Mouse (Mus musculus) induced T-regulatory cell, adult 2 months (primary cell): ENCODE results near the gene 5730480H06Rik.
A peak's percentile ranks its signal among the peaks of the same experiment; 100 is the strongest.

Experiments used
- DNase-seq: peaks from one replicate; pipeline ENCODE4 v3.0.0-alpha.2; 2012; ENCODE audit warnings: low read depth

The 5730480H06Rik gene

GRCm38 (mm10) chr5:48327652-48328051 is at the start of gene 5730480H06Rik:
Gene 5730480H06Rik, plus strand, starts transcription at chr5:48327952.
- DNase-seq = no peak

- no peak for DNase-seq
These were observed 26.6 kb upstream of the 5730480H06Rik start for GRCm38 (mm10) chr5:48301186-48301585.

DNA sequence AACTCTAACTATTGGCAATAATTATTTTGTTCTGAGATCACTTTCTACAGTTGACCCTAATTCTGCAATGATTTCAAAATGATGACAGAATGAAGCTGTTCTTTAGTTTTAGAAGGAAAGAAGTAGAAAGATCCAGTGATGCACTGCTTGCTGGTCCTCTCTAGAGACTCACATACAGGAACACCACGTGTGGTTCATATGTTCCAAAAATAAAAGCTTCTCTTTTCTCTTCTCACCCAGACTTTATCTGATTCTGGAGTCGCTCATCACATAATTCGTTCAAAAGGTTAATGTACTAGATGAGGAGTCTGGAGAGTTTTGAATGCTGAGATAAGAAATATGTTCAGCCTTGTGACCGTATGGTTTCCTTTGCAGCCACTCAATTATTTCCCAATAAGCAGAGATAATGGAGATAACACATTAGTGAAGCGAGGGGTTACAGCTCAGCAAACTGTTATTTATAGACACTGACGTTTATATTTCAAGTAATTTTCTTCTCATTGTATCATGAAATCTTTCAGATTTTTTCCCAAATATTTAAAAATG is 12.6 kb upstream of the 5730480H06Rik start:
- no peak for DNase-seq

DNA sequence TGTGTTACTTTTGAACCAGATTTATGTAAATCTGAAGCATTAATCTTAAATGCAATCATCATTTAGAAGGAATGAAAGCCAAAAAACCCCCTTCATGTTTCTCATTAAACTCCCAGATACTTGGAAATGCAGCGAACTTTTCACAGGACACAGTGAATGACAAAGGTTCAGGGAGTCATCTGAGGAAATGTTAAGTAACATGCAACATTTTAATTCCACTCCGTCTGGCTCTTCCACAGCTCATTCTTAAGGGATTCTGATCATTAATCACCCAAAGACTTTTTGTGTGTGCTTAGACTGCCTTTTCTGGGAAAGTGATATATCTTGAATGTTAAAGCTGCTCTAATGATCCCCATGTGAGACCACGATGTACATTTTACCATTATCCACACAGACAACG is 7.2 kb upstream of the 5730480H06Rik start:
- no peak for DNase-seq

- no peak for DNase-seq
These were observed 1.5 kb upstream of the 5730480H06Rik start for GRCm38 (mm10) chr5:48326221-48326620.

DNA sequence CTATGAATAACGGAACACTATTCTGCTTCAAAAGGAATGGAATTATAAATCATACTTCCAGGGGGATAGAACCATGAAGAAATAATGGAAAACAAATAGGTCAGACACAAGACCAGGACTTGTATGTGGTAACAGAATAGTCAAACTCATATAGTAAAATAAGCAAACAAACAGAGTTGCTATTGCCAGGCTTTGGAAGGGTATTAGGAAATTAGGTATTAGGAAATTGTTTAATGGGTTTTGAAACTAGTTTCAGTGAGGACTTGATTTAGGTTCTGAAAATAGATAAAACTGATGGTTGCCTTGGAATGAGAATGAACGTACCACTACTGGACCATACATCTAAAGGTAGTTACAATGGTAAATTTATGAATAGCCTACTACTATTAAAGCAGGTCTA is 2.0 kb downstream of the 5730480H06Rik start:
- DNase-seq = no peak

- DNase-seq = no peak
These were observed 3.1 kb downstream of the 5730480H06Rik start for GRCm38 (mm10) chr5:48330817-48331216.

GRCm38 (mm10) chr5:48331441-48331840 is 3.7 kb downstream of the 5730480H06Rik start:
- DNase-seq = no peak

DNA sequence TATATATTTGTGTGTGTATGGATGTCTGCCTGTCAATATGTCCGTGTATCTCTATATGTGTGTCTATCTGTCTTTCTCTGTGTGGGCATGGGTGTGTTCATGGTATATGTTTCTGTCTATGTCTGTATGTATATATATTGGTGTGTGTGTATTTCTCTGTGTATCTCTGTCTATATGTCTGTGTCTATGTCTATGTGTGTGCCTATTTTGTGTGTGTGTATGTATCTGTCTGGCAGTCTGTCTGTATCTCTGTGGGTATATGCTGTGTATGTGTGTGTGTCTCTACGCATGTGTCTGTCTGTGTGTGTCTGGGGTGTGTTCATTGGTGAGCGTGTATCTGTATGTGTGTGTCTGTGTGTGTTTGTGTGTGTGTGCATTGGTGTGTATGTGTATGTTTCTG is 5.7 kb downstream of the 5730480H06Rik start:
- no peak for DNase-seq

- no peak for DNase-seq
These were observed 6.2 kb downstream of the 5730480H06Rik start for GRCm38 (mm10) chr5:48333884-48334513.

DNA sequence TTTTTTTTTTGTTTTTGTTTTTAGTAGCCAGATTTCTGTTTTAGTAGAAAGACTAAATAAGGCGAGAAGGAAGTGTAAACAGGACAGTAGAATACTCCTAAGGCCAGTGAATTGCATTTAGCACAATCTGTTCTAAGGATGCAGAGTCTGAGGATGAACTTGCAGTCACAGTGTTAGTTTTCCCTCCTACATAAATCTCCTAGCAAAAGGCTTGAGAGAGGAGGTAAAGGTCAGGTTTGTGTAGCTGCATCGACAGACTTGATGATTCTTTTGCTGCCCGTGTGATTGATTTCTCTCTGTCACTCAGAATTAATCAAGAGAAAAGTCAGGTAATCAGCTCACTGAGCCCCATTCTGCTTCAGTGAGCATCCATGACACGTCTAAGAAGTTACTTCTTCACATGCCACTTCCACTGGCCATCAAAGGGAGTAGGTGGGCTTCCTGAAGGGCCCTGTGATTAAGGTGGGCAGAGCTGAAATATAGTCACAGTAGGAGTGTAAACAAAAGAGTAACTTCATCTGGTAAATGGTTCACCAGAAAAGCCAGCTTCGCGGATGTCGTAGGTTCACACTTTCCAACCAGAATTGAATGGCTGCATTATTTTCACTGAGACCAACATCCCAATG is 13.2 kb downstream of the 5730480H06Rik start:
- no peak for DNase-seq

DNA sequence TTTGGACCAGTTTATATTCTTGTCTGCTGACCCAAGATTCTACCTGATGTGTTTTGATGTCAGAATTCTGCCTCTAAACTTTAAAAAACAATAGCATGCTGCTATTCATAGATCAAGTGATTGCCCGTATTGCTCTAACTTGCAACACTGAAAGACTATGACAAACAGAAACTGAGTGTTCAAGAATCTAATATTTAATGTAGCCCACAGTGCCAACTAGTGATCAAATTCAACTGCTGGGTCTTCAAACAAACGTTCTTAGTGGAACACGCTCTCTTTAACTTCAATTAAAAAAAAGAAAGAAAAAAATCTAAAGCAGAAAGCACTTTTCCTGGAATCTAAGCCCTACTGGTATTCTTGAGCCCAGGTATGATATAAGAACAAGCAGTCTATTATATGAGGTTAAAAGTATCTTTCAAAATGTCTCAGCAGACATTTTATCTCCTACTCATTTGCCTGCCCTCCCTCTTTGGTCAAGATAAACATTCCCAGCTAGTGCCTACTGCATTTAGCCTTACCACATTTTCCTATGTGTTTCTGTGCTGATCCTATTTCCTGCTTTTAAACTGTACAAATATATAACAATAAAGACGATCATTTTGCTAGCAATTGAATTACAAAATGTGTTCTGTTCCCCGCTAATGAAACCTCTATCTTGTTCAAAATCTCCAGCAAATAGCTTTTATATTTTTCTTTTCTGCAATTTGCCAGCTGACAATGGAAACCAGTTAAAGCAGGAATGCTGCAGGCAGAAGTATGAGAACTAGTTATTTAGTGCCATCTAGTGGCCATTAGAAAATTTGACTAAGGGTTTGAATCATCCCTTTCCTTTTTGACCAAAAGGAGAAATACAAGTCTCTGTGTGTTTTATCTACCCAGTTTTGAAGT is 17.6 kb downstream of the 5730480H06Rik start:
- peak; percentile 12 for DNase-seq

- no peak for DNase-seq
These were observed 18.4 kb downstream of the 5730480H06Rik start for GRCm38 (mm10) chr5:48345983-48346648.

DNA sequence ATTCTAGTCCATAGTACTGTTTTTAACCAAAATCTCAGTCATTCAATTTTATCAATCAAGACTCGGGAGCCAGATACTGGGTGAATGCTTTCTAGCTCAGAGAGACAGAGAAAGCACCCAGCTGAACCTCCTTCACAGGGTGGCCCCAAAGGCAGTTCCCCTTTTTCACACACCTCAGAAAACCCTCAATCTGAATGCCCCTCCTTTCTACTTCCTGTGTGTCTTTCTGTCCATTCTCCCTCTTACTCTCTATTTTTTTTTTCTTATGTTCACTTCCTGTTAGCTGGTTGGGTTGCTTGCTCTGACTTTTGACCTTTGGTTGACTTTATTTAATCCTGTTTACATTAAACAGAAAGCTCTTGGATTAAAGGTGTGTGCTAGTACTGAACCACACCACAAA is 21.6 kb downstream of the 5730480H06Rik start:
- no peak for DNase-seq

DNA sequence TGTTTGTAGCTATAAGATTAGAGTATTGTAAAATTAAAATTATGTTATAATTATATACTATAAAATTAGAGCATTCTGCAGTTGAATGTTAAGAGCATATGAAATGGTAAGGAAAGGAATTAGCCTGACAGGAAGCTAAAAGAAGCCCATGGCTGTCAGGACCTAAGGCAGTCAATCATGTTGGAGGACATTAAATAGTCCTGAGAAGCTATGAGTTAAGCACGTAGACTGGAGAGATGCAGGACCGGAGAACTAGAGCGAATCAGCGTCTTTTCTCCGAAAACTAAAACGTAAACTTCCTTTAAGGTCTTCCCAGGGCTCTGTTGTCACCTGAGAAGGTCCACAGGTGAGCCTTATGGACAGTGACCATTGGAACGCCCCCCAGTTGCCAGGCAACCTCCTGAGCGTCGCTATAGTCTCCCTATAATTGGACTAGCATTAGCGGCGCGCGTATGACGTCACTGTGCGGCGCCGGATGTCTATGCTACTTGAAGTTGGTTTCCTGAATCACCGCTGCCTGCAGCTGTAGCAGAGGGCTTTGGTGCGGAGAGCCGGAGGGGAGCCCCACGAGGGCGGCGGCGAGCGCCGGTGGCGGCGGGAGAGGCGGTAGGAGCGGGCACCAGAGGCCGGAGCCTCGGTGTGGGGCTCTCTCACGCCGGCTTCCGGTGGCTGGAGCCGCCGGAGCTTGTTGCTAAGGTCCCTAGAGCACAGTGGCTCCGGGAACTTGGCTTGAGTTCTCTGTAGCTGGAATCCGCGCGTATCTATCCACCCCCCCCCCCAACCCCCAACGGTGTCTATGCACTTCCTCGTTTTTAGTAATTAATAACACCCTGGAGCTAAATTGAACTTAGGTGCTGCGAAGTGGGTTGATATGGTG is 44.4 kb downstream of the 5730480H06Rik start:
- DNase-seq = peak; percentile 94

DNA sequence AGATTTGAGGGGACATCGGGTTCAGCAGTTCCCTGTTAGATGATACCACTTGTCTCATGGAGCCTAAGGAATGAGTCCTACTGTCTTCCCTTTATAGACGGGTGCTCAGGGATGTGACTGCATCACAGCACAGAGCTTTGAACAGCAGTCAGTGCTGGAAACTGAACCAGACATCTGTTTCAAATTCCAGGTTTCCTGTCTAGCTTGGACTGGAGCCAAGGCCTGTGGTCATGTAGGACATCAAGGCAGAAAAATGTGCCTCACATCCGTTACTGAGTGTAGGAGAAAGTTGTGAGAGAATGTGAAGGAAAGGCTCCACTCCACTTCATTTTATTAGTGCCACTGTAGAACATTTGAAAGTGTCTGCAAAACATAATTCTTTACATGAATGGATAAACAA is 74.7 kb downstream of the 5730480H06Rik start:
- DNase-seq = no peak

DNA sequence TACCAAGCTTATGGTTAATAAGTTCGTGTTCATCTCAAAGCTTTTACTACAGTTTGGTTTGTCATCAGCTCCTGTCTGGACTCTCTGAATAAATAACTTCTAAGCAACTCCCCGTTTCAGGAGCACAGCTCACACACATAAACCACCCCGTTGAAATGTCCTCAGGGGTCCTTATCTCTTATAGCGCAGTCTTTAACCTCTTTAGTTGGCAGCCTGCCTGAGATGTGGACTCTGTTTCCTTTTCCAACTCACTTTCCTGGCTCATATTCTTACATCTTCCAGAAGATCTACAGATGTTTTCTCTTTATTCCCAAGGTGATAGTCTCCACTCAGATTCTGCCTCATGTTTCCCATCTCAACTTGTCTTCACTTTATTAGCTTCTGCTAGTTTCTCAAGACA is 80.5 kb downstream of the 5730480H06Rik start:
- no peak for DNase-seq

DNA sequence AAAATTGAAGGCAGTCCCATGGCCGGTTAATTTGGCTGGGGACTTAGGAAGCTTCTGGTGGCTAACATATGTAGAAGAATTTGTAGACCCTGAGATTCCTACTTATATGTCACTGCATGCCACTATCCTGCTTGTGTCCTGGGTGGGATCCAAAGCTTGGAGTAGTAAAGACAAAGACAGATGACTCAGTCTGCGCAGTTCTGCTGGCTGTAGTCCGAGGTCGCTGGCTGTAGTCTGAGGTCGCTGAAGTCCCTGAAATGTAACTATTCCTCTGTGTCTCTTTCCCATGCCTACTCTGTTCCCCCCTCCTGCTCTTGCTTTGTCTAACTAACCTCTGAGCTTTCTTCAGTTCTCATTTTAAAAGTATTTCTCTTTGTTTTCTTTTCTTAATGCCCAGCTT is 82.6 kb downstream of the 5730480H06Rik start:
- DNase-seq = no peak

GRCm38 (mm10) chr5:48411462-48411861 is 83.7 kb downstream of the 5730480H06Rik start:
- no peak for DNase-seq

GRCm38 (mm10) chr5:48412261-48412660 is 84.5 kb downstream of the 5730480H06Rik start:
- no peak for DNase-seq

DNA sequence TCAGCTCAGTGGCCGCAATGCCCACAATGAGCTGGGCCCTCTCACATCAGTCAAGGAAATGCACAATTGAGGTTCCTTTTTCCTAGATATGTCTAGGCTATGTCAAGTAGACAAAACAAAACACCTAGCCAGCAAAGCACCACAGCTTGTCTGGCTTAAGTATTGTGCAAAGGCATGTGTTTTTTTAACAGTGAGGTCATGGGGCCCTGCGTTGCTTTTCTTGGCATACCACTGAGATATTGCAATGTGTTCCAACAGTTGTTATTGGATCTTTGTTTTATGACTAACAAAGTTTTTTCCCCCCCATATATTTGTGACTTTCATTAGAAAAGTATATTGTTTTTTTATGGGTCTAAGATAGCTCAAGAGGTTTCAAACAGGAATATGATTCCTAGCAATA is 92.0 kb downstream of the 5730480H06Rik start:
- no peak for DNase-seq
